Mouse (Mus musculus): ENCODE measurements at regions not wholly inside any gene's neighbourhood (a gene's known extent, or its start where the extent isn't known, plus 50 kb on each side); places are given as distances from the start of the nearest gene placed in this dataset.

GRCm38 (mm10) chr13:44376160-44376488 lies 353.1 kb upstream of the Jarid2 start:
- no peak for DNase-seq (ENCODE audit: low spot score)
- no peaks in the 10 kb centered on the region for H3K9me3 ChIP-seq (ENCODE audit: control insufficient read depth, low read length)
- 6% methylated on average over 3 of the region's 3 CpGs for WGBS
- H3K4me1 ChIP-seq (replicated peaks; ENCODE audit: control insufficient read depth, insufficient read depth, low read length) = no peaks in the 10 kb centered on the region; the same call in 1 of the 2 replicates
- H3K27ac ChIP-seq = no peak overlapping the region
- H3K4me3 ChIP-seq (replicated peaks; ENCODE audit: low read length) = no peak overlapping the region
- no peak overlapping the region for H3K4me2 ChIP-seq (replicated peaks)
- no peak for ATAC-seq (ENCODE audit: low FRiP score)
- H3K9ac ChIP-seq = no peak overlapping the region
- H3K36me3 ChIP-seq (replicated peaks; ENCODE audit: control insufficient read depth, insufficient read depth) = no peaks in the 10 kb centered on the region
- no peaks in the 10 kb centered on the region for H3K27me3 ChIP-seq (ENCODE audit: control insufficient read depth, insufficient read depth, low read length)

- Histone ChIP-seq H3K9ac (no peak overlapping the region), H3K4me2 (replicated peaks) (no peak overlapping the region), H3K4me1 (replicated peaks; ENCODE audit: control insufficient read depth, insufficient read depth, low read length) (no peaks in the 10 kb centered on the region), H3K36me3 (replicated peaks; ENCODE audit: control insufficient read depth, insufficient read depth) (no peaks in the 10 kb centered on the region), H3K9me3 (ENCODE audit: control insufficient read depth, low read length) (no peaks in the 10 kb centered on the region), H3K27me3 (ENCODE audit: control insufficient read depth, insufficient read depth, low read length) (no peaks in the 10 kb centered on the region), H3K27ac (no peak overlapping the region), H3K4me3 (replicated peaks; ENCODE audit: low read length) (no peak overlapping the region)
- ATAC-seq (ENCODE audit: low FRiP score) (no peak), DNase-seq (ENCODE audit: low spot score) (no peak)
- 17% methylated on average over 7 of the region's 7 CpGs for WGBS
Measured at GRCm38 (mm10) chr13:44381721-44382450, 347.4 kb upstream of the Jarid2 start.

- Histone ChIP-seq H3K27me3 (ENCODE audit: control insufficient read depth, insufficient read depth, low read length) (no peaks in the 10 kb centered on the region), H3K9ac (no peak overlapping the region), H3K4me1 (replicated peaks; ENCODE audit: control insufficient read depth, insufficient read depth, low read length) (no peaks in the 10 kb centered on the region), H3K4me3 (replicated peaks; ENCODE audit: low read length) (no peak overlapping the region), H3K36me3 (replicated peaks; ENCODE audit: control insufficient read depth, insufficient read depth) (no peaks in the 10 kb centered on the region), H3K27ac (no peak overlapping the region), H3K4me2 (replicated peaks) (no peak overlapping the region), H3K9me3 (ENCODE audit: control insufficient read depth, low read length) (no peaks in the 10 kb centered on the region)
- no peak for ATAC-seq (ENCODE audit: low FRiP score)
- DNase-seq (ENCODE audit: low spot score) = no peak
- WGBS = 63% methylated on average over 11 of the region's 11 CpGs
Measured at GRCm38 (mm10) chr13:44383322-44383721, 346.0 kb upstream of the Jarid2 start.

- ATAC-seq (ENCODE audit: low FRiP score) (no peak), DNase-seq (ENCODE audit: low spot score) (no peak)
- H3K36me3 ChIP-seq (replicated peaks; ENCODE audit: control insufficient read depth, insufficient read depth) = no peaks in the 10 kb centered on the region
- no peaks in the 10 kb centered on the region for H3K27me3 ChIP-seq (ENCODE audit: control insufficient read depth, insufficient read depth, low read length)
- no peaks in the 10 kb centered on the region for H3K4me1 ChIP-seq (replicated peaks; ENCODE audit: control insufficient read depth, insufficient read depth, low read length)
- no peak overlapping the region for H3K4me2 ChIP-seq (replicated peaks)
- H3K27ac ChIP-seq = no peak overlapping the region
- 92% methylated on average over 8 of the region's 8 CpGs for WGBS
- H3K4me3 ChIP-seq (replicated peaks; ENCODE audit: low read length) = no peak overlapping the region
- no peak overlapping the region for H3K9ac ChIP-seq
- no peaks in the 10 kb centered on the region for H3K9me3 ChIP-seq (ENCODE audit: control insufficient read depth, low read length)
Measured at GRCm38 (mm10) chr13:44386767-44387166, 342.5 kb upstream of the Jarid2 start.

DNA sequence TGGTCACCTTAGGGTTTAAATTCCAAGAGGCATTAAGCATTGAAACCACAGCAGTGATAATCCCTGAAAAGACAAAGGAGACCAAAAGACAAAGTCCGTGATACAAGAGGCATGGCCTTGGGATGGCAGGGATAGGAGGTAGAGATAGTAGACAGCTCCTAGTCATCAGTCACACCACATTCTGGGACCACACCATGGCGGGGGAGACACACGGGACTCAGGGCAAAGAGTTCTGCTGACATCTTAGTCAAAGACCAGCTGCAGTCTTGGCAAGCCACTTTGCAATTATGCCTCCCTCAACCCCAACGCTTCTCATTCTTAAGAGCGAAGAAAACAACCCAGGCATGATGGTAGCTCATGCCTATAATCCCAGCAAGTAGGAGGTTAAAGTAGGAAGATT lies 339.6 kb upstream of the Jarid2 start:
- ATAC-seq (ENCODE audit: low FRiP score) (no peak), DNase-seq (ENCODE audit: low spot score) (no peak)
- no peak overlapping the region for H3K27ac ChIP-seq
- no peak overlapping the region for H3K9ac ChIP-seq
- H3K4me2 ChIP-seq (replicated peaks) = no peak overlapping the region
- no peaks in the 10 kb centered on the region for H3K36me3 ChIP-seq (replicated peaks; ENCODE audit: control insufficient read depth, insufficient read depth)
- no peaks in the 10 kb centered on the region for H3K4me1 ChIP-seq (replicated peaks; ENCODE audit: control insufficient read depth, insufficient read depth, low read length)
- no peaks in the 10 kb centered on the region for H3K9me3 ChIP-seq (ENCODE audit: control insufficient read depth, low read length)
- 93% methylated on average over 5 of the region's 5 CpGs for WGBS
- H3K4me3 ChIP-seq (replicated peaks; ENCODE audit: low read length) = no peak overlapping the region
- H3K27me3 ChIP-seq (ENCODE audit: control insufficient read depth, insufficient read depth, low read length) = no peaks in the 10 kb centered on the region

DNA sequence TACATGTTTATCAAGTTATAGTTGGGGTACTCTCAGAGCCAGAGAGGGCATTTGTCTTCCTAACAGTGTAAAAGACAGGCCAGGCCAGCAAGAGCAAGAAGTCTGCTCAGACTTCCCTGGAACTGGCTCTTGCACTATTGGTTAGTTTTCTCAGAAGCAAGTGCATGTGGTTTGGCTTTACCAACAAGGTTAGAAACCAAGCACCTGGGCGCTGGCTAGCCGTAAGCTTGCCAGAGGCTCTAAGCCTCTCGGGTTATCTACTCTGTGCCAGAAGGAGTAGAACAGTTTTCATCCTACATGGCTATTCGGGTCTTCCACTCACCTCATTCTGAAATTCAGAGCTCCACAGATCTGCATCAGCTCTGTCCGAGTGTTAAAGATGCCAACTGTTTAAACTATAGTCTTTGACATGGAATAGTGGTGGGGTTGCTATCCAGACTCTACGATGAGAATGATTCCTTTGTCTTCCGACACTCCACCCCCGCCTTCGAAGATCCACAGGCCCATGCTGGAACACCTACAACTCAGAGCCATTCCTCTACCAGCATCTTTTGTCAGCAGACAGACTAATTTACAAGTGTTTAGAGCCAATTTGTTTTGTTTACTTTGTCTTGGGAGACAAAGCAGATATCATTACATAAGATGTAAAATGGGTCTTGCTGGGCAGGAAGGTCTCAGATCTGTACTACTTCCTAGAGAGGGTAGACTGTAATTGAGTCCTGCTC lies 338.4 kb upstream of the Jarid2 start:
- Histone ChIP-seq H3K4me3 (replicated peaks; ENCODE audit: low read length) (no peak overlapping the region), H3K27me3 (ENCODE audit: control insufficient read depth, insufficient read depth, low read length) (no peaks in the 10 kb centered on the region), H3K9me3 (ENCODE audit: control insufficient read depth, low read length) (no peaks in the 10 kb centered on the region), H3K4me1 (replicated peaks; ENCODE audit: control insufficient read depth, insufficient read depth, low read length) (no peaks in the 10 kb centered on the region), H3K27ac (no peak overlapping the region), H3K36me3 (replicated peaks; ENCODE audit: control insufficient read depth, insufficient read depth) (no peaks in the 10 kb centered on the region), H3K9ac (no peak overlapping the region), H3K4me2 (replicated peaks) (no peak overlapping the region)
- DNase-seq (ENCODE audit: low spot score) = no peak
- no peak for ATAC-seq (ENCODE audit: low FRiP score)
- WGBS = 87% methylated on average over 9 of the region's 9 CpGs

- Histone ChIP-seq H3K4me2 (replicated peaks) (no peak overlapping the region), H3K36me3 (replicated peaks; ENCODE audit: control insufficient read depth, insufficient read depth) (no peaks in the 10 kb centered on the region), H3K4me1 (replicated peaks; ENCODE audit: control insufficient read depth, insufficient read depth, low read length) (no peaks in the 10 kb centered on the region), H3K4me3 (replicated peaks; ENCODE audit: low read length) (no peak overlapping the region), H3K27me3 (ENCODE audit: control insufficient read depth, insufficient read depth, low read length) (no peaks in the 10 kb centered on the region), H3K9ac (no peak overlapping the region), H3K27ac (no peak overlapping the region), H3K9me3 (ENCODE audit: control insufficient read depth, low read length) (no peaks in the 10 kb centered on the region)
- DNase-seq (ENCODE audit: low spot score) (no peak), ATAC-seq (ENCODE audit: low FRiP score) (no peak)
- WGBS = 96% methylated on average over 5 of the region's 5 CpGs
Measured at GRCm38 (mm10) chr13:44394016-44394415, 335.3 kb upstream of the Jarid2 start.

- Histone ChIP-seq H3K4me2 (replicated peaks) (no peak overlapping the region), H3K9me3 (ENCODE audit: control insufficient read depth, low read length) (no peaks in the 10 kb centered on the region), H3K27ac (no peak overlapping the region), H3K4me3 (replicated peaks; ENCODE audit: low read length) (no peak overlapping the region), H3K27me3 (ENCODE audit: control insufficient read depth, insufficient read depth, low read length) (no peaks in the 10 kb centered on the region), H3K9ac (no peak overlapping the region), H3K36me3 (replicated peaks; ENCODE audit: control insufficient read depth, insufficient read depth) (no peaks in the 10 kb centered on the region), H3K4me1 (replicated peaks; ENCODE audit: control insufficient read depth, insufficient read depth, low read length) (no peaks in the 10 kb centered on the region; the same call in 1 of the 2 replicates)
- no peak for DNase-seq (ENCODE audit: low spot score)
- WGBS = 82% methylated on average over 15 of the region's 15 CpGs
- no peak for ATAC-seq (ENCODE audit: low FRiP score)
Measured at GRCm38 (mm10) chr13:44398613-44399369, 330.5 kb upstream of the Jarid2 start.

DNA sequence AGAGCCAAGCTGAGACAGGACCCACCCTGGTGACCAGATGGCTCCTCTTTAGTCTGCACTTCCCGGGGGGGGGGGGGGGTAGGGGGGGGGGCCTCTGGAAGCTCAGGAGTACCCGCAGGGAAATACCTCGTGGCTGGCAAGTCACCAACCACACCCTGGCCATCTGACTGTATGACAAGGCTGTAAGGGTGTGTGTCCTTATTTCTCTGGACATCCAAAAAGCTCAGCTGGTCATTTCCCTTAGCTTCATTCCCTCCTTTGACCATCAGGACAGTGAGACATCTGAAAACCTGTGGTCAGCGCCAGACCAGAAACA lies 329.9 kb upstream of the Jarid2 start:
- no peak overlapping the region; the same call in 1 of the 2 replicates for H3K27ac ChIP-seq
- ATAC-seq (ENCODE audit: low FRiP score) (no peak), DNase-seq (ENCODE audit: low spot score) (no peak)
- no peak overlapping the region for H3K4me3 ChIP-seq (replicated peaks; ENCODE audit: low read length)
- H3K4me1 ChIP-seq (replicated peaks; ENCODE audit: control insufficient read depth, insufficient read depth, low read length) = no peaks in the 10 kb centered on the region; the same call in 1 of the 2 replicates
- H3K27me3 ChIP-seq (ENCODE audit: control insufficient read depth, insufficient read depth, low read length) = no peaks in the 10 kb centered on the region
- H3K36me3 ChIP-seq (replicated peaks; ENCODE audit: control insufficient read depth, insufficient read depth) = no peaks in the 10 kb centered on the region
- no peak overlapping the region for H3K4me2 ChIP-seq (replicated peaks)
- no peak overlapping the region for H3K9ac ChIP-seq
- no peaks in the 10 kb centered on the region for H3K9me3 ChIP-seq (ENCODE audit: control insufficient read depth, low read length)
- WGBS = 51% methylated on average over 3 of the region's 4 CpGs
